Mouse (Mus musculus) kidney, postnatal 14 days (tissue): ENCODE measurements at regions not wholly inside any gene's neighbourhood (a gene's known extent, or its start where the extent isn't known, plus 50 kb on each side); places are given as distances from the start of the nearest gene placed in this dataset.

Source experiments
- DNase-seq: peaks from one replicate; pipeline ENCODE4 v3.0.0; 2022; ENCODE audit warnings: mixed read lengths

DNA sequence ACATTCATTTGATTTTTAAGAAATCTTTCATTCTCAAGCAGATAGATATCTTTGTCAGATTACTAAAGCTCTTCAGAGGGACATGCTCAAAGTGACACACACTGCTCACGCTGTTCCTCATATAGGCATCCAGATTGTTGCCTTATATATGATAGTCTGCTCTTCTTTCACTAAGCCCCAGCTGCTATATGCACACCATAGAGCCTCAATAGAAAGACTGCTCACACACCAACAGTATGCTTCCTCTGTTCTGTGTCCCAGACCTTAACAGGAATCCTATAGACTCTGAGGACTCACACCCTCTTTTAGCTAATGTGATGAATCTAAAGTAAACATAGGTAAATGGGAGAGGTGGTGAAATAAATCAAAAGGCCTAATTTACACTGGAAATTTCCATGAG, 561.8 kb downstream of the Smarca1 start:
- DNase-seq, result no peak

DNA sequence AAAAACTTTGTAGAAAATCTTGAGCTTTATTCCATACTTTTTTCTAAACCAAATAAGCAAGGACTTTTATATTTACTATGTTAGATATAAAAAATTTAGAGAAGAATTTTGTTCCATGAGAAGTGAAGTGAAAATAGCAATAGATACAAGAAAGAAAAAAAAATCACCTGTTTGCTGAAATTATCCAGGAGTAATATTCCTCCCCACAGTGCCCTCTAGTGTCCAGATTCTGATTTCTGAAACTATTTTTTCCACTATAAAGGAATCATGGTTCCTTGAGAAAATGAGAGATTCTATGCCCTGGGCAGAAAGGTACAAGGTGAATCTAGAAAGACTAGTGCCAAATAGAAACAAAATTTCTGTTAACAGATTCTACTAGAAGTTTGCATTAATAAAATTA, 564.0 kb downstream of the Smarca1 start:
- no peak for DNase-seq

DNA sequence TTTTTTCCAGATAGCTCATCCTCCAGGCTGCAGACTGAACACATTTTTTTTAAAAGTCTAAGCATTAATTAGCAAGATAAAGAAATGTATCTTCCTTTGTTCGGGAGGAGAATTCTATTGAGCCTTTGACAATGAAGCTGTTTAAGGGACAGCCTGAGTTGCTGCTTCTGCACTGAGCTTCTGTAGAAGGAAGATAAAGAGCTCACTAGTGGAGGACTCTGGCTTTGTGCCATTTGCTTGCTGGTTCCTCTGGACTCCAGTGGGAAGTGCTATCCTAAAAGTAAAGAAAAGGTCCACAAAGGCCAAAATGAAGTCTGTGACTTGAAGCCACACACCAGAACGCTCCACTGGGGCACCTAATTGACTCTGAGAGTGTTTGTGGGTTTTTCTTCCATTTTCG, 577.0 kb downstream of the Smarca1 start:
- DNase-seq, result no peak

DNA sequence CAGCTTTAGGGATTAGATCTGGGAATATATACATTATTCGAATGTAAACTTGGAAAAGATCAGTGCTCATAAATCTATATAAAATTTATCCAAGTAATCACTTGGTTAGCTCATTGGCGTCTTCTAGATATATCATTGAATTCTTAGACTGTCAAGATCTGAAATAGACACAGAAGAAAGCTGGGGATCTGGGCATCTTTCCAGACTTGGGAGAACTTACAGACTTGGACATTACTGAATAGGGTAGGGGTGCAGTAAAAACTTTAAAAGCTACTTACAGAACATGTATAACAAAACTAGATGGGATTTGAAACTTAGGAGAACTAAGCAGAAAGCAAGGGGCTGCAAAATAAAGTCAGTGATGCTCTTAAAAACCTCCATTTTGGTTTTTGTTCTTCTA, 585.6 kb downstream of the Smarca1 start:
- DNase-seq, result no peak

DNA sequence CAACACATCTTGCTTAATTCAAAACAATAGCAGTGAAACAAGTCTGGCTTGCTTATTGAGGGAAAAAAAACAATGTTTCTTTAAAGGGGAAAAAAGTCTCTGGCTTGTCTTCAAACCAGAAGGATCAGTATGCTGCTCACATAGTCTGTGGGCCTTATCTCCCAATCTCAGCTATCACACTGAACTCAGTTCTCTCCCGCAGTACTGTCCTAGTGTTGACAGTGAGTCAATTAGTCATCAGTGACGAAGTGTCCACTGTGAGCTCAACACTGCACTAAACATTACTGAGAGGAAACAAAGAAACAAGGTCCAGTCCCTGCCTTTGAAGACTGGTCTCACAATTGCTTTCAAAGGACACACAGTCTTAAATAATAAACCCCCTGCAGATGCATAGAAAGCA, 589.2 kb downstream of the Smarca1 start:
- DNase-seq, result no peak

- peak; percentile 4 for DNase-seq
Measured at GRCm38 (mm10) chrX:47292548-47293147, 600.1 kb downstream of the Smarca1 start.
